Mouse (Mus musculus) left cerebral cortex, adult 9 months (tissue): ENCODE results near the gene Aga.
"Not testable (repeated sequence)": the region's sequence is repeated elsewhere in the genome, so short reads cannot be mapped to it uniquely, and the experiment has no call there.

Experiments
- DNase-seq, 2 experiments: peaks; one replicate each; pipeline ENCODE4 v3.0.0; 2022; ENCODE audit warnings: low spot score in 2 of 2

Gene Aga

GRCm38 (mm10) chr8:53511551-53512127 lies at the start of gene Aga:
Aga (plus strand) TSS chr8:53511727.
- peak; percentile 79 to 87 for DNase-seq

GRCm38 (mm10) chr8:53489063-53489462 lies 22.5 kb upstream of the Aga start:
- no peak for DNase-seq

GRCm38 (mm10) chr8:53496216-53496615 lies 15.3 kb upstream of the Aga start:
- DNase-seq, result no peak

GRCm38 (mm10) chr8:53496885-53497326 lies 14.6 kb upstream of the Aga start:
- no peak for DNase-seq

- DNase-seq, result not testable (repeated sequence)
Measured at GRCm38 (mm10) chr8:53538049-53538448, 26.5 kb downstream of the Aga start.

GRCm38 (mm10) chr8:53539585-53539984 lies 28.1 kb downstream of the Aga start:
- no peak for DNase-seq

- no peak for DNase-seq
Measured at GRCm38 (mm10) chr8:53562441-53563040, 51.0 kb downstream of the Aga start.

- no peak for DNase-seq
Measured at GRCm38 (mm10) chr8:53566223-53566622, 54.7 kb downstream of the Aga start.
